Mouse (Mus musculus) cerebellum, adult 2 months (tissue): ENCODE measurements around the gene Zfp101. TPM values are rescaled to one million over a fixed set of nuclear protein-coding genes. Genes with fewer than 3 reads are reported as not detected.

Source experiments
- DNase-seq, 2 experiments: peaks; one replicate each; pipeline ENCODE4 v3.0.0; 2021
- H3K27ac ChIP-seq: fragments of 200-500 bp; 2 replicates; pipeline ENCODE4 v1.5.1; 2012; ENCODE audit warnings: low read length, control low read depth, inconsistent platforms; ENCODE audit not compliant: insufficient read depth
- H3K27me3 ChIP-seq: fragments of 200-500 bp; 2 replicates; pipeline ENCODE4 v1.6.1; 2012; ENCODE audit warnings: inconsistent platforms, mild to moderate bottlenecking, low read length, moderate library complexity; ENCODE audit not compliant: control insufficient read depth, insufficient read depth
- H3K4me1 ChIP-seq: fragments of 200-500 bp; 2 replicates; pipeline ENCODE4 v1.6.1; 2011; ENCODE audit warnings: low read length; ENCODE audit not compliant: control insufficient read depth, insufficient read depth
- H3K4me3 ChIP-seq: fragments of 200-500 bp; replicated peaks from 2 replicates; pipeline ENCODE3; 2011; ENCODE audit warnings: mild to moderate bottlenecking, low read depth, low read length, control low read depth; ENCODE audit not compliant: insufficient read depth
- CTCF ChIP-seq: fragments of 200-500 bp; IDR thresholded peaks from 2 replicates; pipeline ENCODE4 v1.5.1; 2011; ENCODE audit warnings: low read depth, mild to moderate bottlenecking, control low read depth, low read length, moderate library complexity, borderline replicate concordance; ENCODE audit not compliant: insufficient read depth
- POLR2A ChIP-seq: fragments of 200-500 bp; IDR thresholded peaks from 2 replicates; pipeline ENCODE4 v1.6.1; 2011; ENCODE audit warnings: low read length, control low read depth, borderline replicate concordance; ENCODE audit not compliant: insufficient read depth
- WGBS: fragments of 180-500 bp; shearing (Covaris S2); methylation state at CpG from one replicate; pipeline ENCODE4 v1.1.7; 2018; 5-methylcytosine and 5-hydroxymethylcytosine counted together
- polyA plus RNA-seq: library from polyadenylated mRNA; depleted of rRNA; stranded (reverse); fragments of >200 nt; gene quantifications from 2 replicates; pipeline ENCODE4 v1.2.3, GENCODE M21; 2012; rRNA removed

The Zfp101 gene
- polyA plus RNA-seq, 1 experiment, result 13.1 TPM

GRCm38 (mm10) chr17:33372795-33373194, 21.6 kb downstream of the Zfp101 start:
- DNase-seq, result no peak
- 85% methylated on average over 3 of the region's 3 CpGs for WGBS
- TF ChIP-seq CTCF (no peak), POLR2A (no peak)
- Histone ChIP-seq H3K4me3 (no peak overlapping the region), H3K27ac (no peak overlapping the region), H3K4me1 (no peaks in the 10 kb centered on the region), H3K27me3 (no peaks in the 10 kb centered on the region)

- Histone ChIP-seq H3K4me3 (peak within 1 kb of the TSS; percentile 80), H3K4me1 (peaks cover 2% of the 10 kb centered on the region; the same call in 1 of the 2 replicates), H3K27me3 (no peaks in the 10 kb centered on the region), H3K27ac (0 out of 2 replicates have a peak within 1 kb of the TSS, but pooled peaks have one; percentile 6)
- peak; percentile 67; the same call in 1 of the 2 replicates for TF ChIP-seq POLR2A
- no peak for TF ChIP-seq CTCF
- WGBS, result 2% methylated on average over 47 of the region's 47 CpGs
- DNase-seq, result peak; percentile 86 to 89
Measured at GRCm38 (mm10) chr17:33358411-33359384, 35.7 kb downstream of the Zfp101 start, which contains the start of gene Zfp81. Zfp81 (minus strand) TSS chr17:33358878.

GRCm38 (mm10) chr17:33352981-33353380, 41.5 kb downstream of the Zfp101 start:
- no peak overlapping the region for H3K4me3 ChIP-seq
- no peak for DNase-seq
- peaks cover 2% of the 10 kb centered on the region; the same call in 1 of the 2 replicates for H3K4me1 ChIP-seq
- no peak overlapping the region for H3K27ac ChIP-seq
- no peaks in the 10 kb centered on the region for H3K27me3 ChIP-seq
- 94% methylated on average over 1 of the region's 1 CpGs for WGBS
- no peak for TF ChIP-seq CTCF

Other genes starting within 250 kb of the Zfp101 start
- 0.03 and 0.05 TPM in 2 replicates for gene Olfr55, start 226.2 kb downstream of the Zfp101 start, polyA plus RNA-seq
- not detected in 2 replicates for gene Olfr239, start 203.3 kb downstream of the Zfp101 start, polyA plus RNA-seq
- 3.1 and 3.3 TPM in 2 replicates for gene Olfr1564, start 173.0 kb downstream of the Zfp101 start, polyA plus RNA-seq
- gene Zfp955a, start 139.5 kb downstream of the Zfp101 start, polyA plus RNA-seq, result 5.3 and 6.7 TPM in 2 replicates
- not detected in 2 replicates for gene Olfr63, start 130.0 kb downstream of the Zfp101 start, polyA plus RNA-seq
- 16.0 and 16.8 TPM in 2 replicates for gene Zfp955b, start 105.1 kb downstream of the Zfp101 start, polyA plus RNA-seq
- gene Zfp81, start 35.8 kb downstream of the Zfp101 start, polyA plus RNA-seq, result 8.2 and 10.6 TPM in 2 replicates
- gene Actl9, start 38.3 kb upstream of the Zfp101 start, polyA plus RNA-seq, result 0.46 and 0.61 TPM in 2 replicates
- 205 and 251 TPM in 2 replicates for gene Adamts10, start 129.6 kb upstream of the Zfp101 start, polyA plus RNA-seq
- 0.86 and 1.0 TPM in 2 replicates for gene Myo1f, start 161.1 kb upstream of the Zfp101 start, polyA plus RNA-seq
- gene Zfp414, start 234.4 kb upstream of the Zfp101 start, polyA plus RNA-seq, result 99.1 and 107 TPM in 2 replicates
- 2.8 and 3.4 TPM in 2 replicates for gene Pram1, start 243.4 kb upstream of the Zfp101 start, polyA plus RNA-seq